In genomic region chr16:78156876-78157232, GRCm38 (mm10) we compare ENCODE assay signal across 13 mouse cellular contexts.
DNase-seq lines count a peak whose midpoint lies in the region; ATAC-seq and TF ChIP-seq lines count a peak whose summit lies in the region.
"Had no signal": no experiment of that assay in that cellular context is flagged by ENCODE, and none has a peak within 500 bp of the region (broad histone marks: within the 10 kb centered on the region; RNA-seq: fewer than 3 reads in every experiment).

No protein-coding gene starts in this region.

- H3K4me2 ChIP-seq in forebrain, embryonic 14.5 days (ENCODE audit: low read length), result no peak overlapping the region
- H3K4me2 ChIP-seq in forebrain, embryonic 16.5 days (ENCODE audit: low read length), result no peak overlapping the region
- H3K4me2 ChIP-seq in hindbrain, postnatal 0 days (ENCODE audit: low read depth, low read length), result no peak overlapping the region
- no peak overlapping the region for H3K4me2 ChIP-seq in midbrain, embryonic 16.5 days (ENCODE audit: low read length)
- H3K4me2 ChIP-seq: embryonic facial prominence, embryonic 15.5 days; liver, embryonic 11.5 days had no signal

- H3K9me3 ChIP-seq in forebrain, embryonic 14.5 days (replicated peaks; ENCODE audit: control insufficient read depth, low read length), result no peaks in the 10 kb centered on the region
- H3K9me3 ChIP-seq in forebrain, embryonic 16.5 days (ENCODE audit: control insufficient read depth, low read length), result no peaks in the 10 kb centered on the region
- no peaks in the 10 kb centered on the region for H3K9me3 ChIP-seq in hindbrain, postnatal 0 days (ENCODE audit: low read length)
- no peaks in the 10 kb centered on the region for H3K9me3 ChIP-seq in midbrain, embryonic 16.5 days (replicated peaks; ENCODE audit: control insufficient read depth, low read length, poor library complexity, severe bottlenecking)
- H3K9me3 ChIP-seq: embryonic facial prominence, embryonic 15.5 days; heart, embryonic 13.5 days; megakaryocyte, embryonic 14.5 days had no signal

- no peaks in the 10 kb centered on the region for H3K4me1 ChIP-seq in forebrain, embryonic 14.5 days (ENCODE audit: control insufficient read depth, insufficient read depth, low read length)
- H3K4me1 ChIP-seq in forebrain, embryonic 16.5 days (replicated peaks; ENCODE audit: control insufficient read depth, insufficient read depth, low read length), result peaks cover 4% of the 10 kb centered on the region
- no peaks in the 10 kb centered on the region for H3K4me1 ChIP-seq in hindbrain, postnatal 0 days (ENCODE audit: insufficient read depth, low read length)
- H3K4me1 ChIP-seq in midbrain, embryonic 16.5 days (ENCODE audit: control insufficient read depth, insufficient read depth, low read length), result no peaks in the 10 kb centered on the region; the same call in 1 of the 2 replicates
- H3K4me1 ChIP-seq: embryonic facial prominence, embryonic 15.5 days; heart, embryonic 13.5 days; megakaryocyte, embryonic 14.5 days had no signal

- intact Hi-C loops in gastrocnemius, postnatal 14 days (cut with DNase I; ENCODE audit: low total_unique reads), result loop anchor here (10.0 kb wide), 1 partner anchor 622 kb away; no protein-coding TSS in a partner anchor
- intact Hi-C loops in left cerebral cortex, postnatal 36 days (cut with DNase I), result loop anchor here (5.0 to 10.0 kb wide), 4 partner anchors 620 to 1030 kb away; no protein-coding TSS in a partner anchor

- H3K27ac ChIP-seq in forebrain, embryonic 14.5 days (ENCODE audit: low read depth, low read length), result no peak overlapping the region; the same call in 1 of the 2 replicates
- H3K27ac ChIP-seq in forebrain, embryonic 16.5 days (ENCODE audit: low read length), result peak overlapping the region; percentile 74
- no peak overlapping the region for H3K27ac ChIP-seq in hindbrain, postnatal 0 days
- peak overlapping the region; percentile 75 for H3K27ac ChIP-seq in midbrain, embryonic 16.5 days (ENCODE audit: low read length)
- H3K27ac ChIP-seq: embryonic facial prominence, embryonic 15.5 days; heart, embryonic 13.5 days had no signal

- H3K9ac ChIP-seq in forebrain, embryonic 14.5 days (ENCODE audit: low read length), result no peak overlapping the region
- no peak overlapping the region for H3K9ac ChIP-seq in forebrain, embryonic 16.5 days (replicated peaks; ENCODE audit: low read depth, low read length)
- no peak overlapping the region for H3K9ac ChIP-seq in hindbrain, postnatal 0 days (replicated peaks; ENCODE audit: low read length)
- no peak overlapping the region for H3K9ac ChIP-seq in midbrain, embryonic 16.5 days (ENCODE audit: low read depth, low read length)
- H3K9ac ChIP-seq: embryonic facial prominence, embryonic 15.5 days; heart, embryonic 13.5 days had no signal

- ATAC-seq in forebrain, embryonic 14.5 days, result peak; percentile 47; the same call in 1 of the 2 replicates
- no peak; the same call in 1 of the 2 replicates for ATAC-seq in forebrain, embryonic 16.5 days
- 0 out of 2 replicates have a peak, but pooled peaks have one; percentile 35 for ATAC-seq in hindbrain, postnatal 0 days
- peak; percentile 81; the same call in 1 of the 2 replicates for ATAC-seq in midbrain, embryonic 16.5 days

- H3K36me3 ChIP-seq in forebrain, embryonic 14.5 days (ENCODE audit: control insufficient read depth, insufficient read depth, low read length), result no peaks in the 10 kb centered on the region
- H3K36me3 ChIP-seq in forebrain, embryonic 16.5 days (ENCODE audit: control insufficient read depth, insufficient read depth), result no peaks in the 10 kb centered on the region
- H3K36me3 ChIP-seq in hindbrain, postnatal 0 days (ENCODE audit: insufficient read depth, low read length), result no peaks in the 10 kb centered on the region
- no peaks in the 10 kb centered on the region for H3K36me3 ChIP-seq in midbrain, embryonic 16.5 days (ENCODE audit: control insufficient read depth, insufficient read depth, low read length)
- H3K36me3 ChIP-seq: embryonic facial prominence, embryonic 15.5 days; heart, embryonic 13.5 days had no signal

- TF ChIP-seq CTCF in hindbrain, postnatal 0 days (IDR thresholded peaks at IDR 0.05; ENCODE audit: low read depth), result no peak

- H3K4me3 ChIP-seq in forebrain, embryonic 14.5 days (ENCODE audit: low read depth, low read length), result no peak overlapping the region
- no peak overlapping the region for H3K4me3 ChIP-seq in forebrain, embryonic 16.5 days (replicated peaks; ENCODE audit: low read length)
- no peak overlapping the region for H3K4me3 ChIP-seq in hindbrain, postnatal 0 days (ENCODE audit: low read length)
- no peak overlapping the region for H3K4me3 ChIP-seq in midbrain, embryonic 16.5 days (ENCODE audit: low read depth, low read length)
- H3K4me3 ChIP-seq: embryonic facial prominence, embryonic 15.5 days; heart, embryonic 13.5 days; megakaryocyte, embryonic 14.5 days had no signal

- WGBS in forebrain, embryonic 14.5 days, result 52% methylated on average over 3 of the region's 3 CpGs
- WGBS in forebrain, embryonic 16.5 days, result 48% methylated on average over 3 of the region's 3 CpGs
- WGBS in hindbrain, postnatal 0 days, result 54% methylated on average over 3 of the region's 3 CpGs
- 46% methylated on average over 3 of the region's 3 CpGs for WGBS in midbrain, embryonic 16.5 days

- H3K27me3 ChIP-seq in forebrain, embryonic 14.5 days (replicated peaks; ENCODE audit: control insufficient read depth, insufficient read depth, low read length), result no peaks in the 10 kb centered on the region
- H3K27me3 ChIP-seq in forebrain, embryonic 16.5 days (replicated peaks; ENCODE audit: control insufficient read depth, insufficient read depth, low read length), result no peaks in the 10 kb centered on the region
- no peaks in the 10 kb centered on the region for H3K27me3 ChIP-seq in hindbrain, postnatal 0 days (ENCODE audit: insufficient read depth, low read length)
- H3K27me3 ChIP-seq in midbrain, embryonic 16.5 days (ENCODE audit: control insufficient read depth, insufficient read depth, low read depth, low read length), result no peaks in the 10 kb centered on the region
- H3K27me3 ChIP-seq: embryonic facial prominence, embryonic 15.5 days; heart, embryonic 13.5 days; megakaryocyte, embryonic 14.5 days had no signal

- no peak for DNase-seq in forebrain, embryonic 14.5 days (ENCODE audit: low spot score)
- no peak for DNase-seq in hindbrain, postnatal 0 days (ENCODE audit: low spot score)
- DNase-seq in gastrocnemius, postnatal 14 days, result no peak
- DNase-seq in cerebellum, adult 9-10 months, result no peak
- no peak for DNase-seq in left cerebral cortex, postnatal 36 days (ENCODE audit: low spot score in 2 of 2)
- DNase-seq: lung, adult 18-20 months; thymus, postnatal 36 days had no signal

Comparison
In these comparisons a context has a peak if more than half of its experiments do, and no peak if none do; other contexts are left out.
1. H3K27ac ChIP-seq: peak in forebrain, embryonic 16.5 days (single experiment) and midbrain, embryonic 16.5 days (single experiment); none in forebrain, embryonic 14.5 days (single experiment) and hindbrain, postnatal 0 days (single experiment).